Comparison of ENCODE assay signal across 16 mouse cellular contexts in genomic region chr15:87783331-87783730, GRCm38 (mm10).
"Had no signal": no experiment of that assay in that cellular context is flagged by ENCODE, and none has a peak within 500 bp of the region (broad histone marks: within the 10 kb centered on the region; RNA-seq: fewer than 3 reads in every experiment).

No protein-coding gene starts in this region.

- H3K9me3 ChIP-seq: neural tube, embryonic 12.5 days; neural tube, embryonic 13.5 days; neural tube, embryonic 15.5 days; stomach, embryonic 15.5 days had no signal

- DNase-seq: retina, postnatal 1 day; right cerebral cortex, adult 18-20 months; right cerebral cortex, postnatal 14 days; right cerebral cortex, postnatal 25 days; right cerebral cortex, postnatal 4 days; thymus, adult 18-20 months; thymus, adult 2 months; thymus, postnatal 14 days; thymus, postnatal 25 days; thymus, postnatal 36 days; thymus, postnatal 4 days had no signal

- H3K27ac ChIP-seq: neural tube, embryonic 12.5 days; neural tube, embryonic 13.5 days; neural tube, embryonic 15.5 days; stomach, embryonic 15.5 days; stomach, postnatal 0 days had no signal

- H3K4me1 ChIP-seq: neural tube, embryonic 12.5 days; neural tube, embryonic 13.5 days; neural tube, embryonic 15.5 days; stomach, embryonic 15.5 days had no signal

- H3K4me3 ChIP-seq: neural tube, embryonic 12.5 days; neural tube, embryonic 13.5 days; neural tube, embryonic 15.5 days; stomach, embryonic 15.5 days had no signal

- H3K36me3 ChIP-seq: neural tube, embryonic 12.5 days; neural tube, embryonic 13.5 days; neural tube, embryonic 15.5 days; stomach, embryonic 15.5 days had no signal

- H3K27me3 ChIP-seq: neural tube, embryonic 12.5 days; neural tube, embryonic 13.5 days; neural tube, embryonic 15.5 days; stomach, embryonic 15.5 days had no signal
